Mouse (Mus musculus) heart, postnatal 25 days (tissue): ENCODE results near the gene Fam162a. TPM values are rescaled to one million over a fixed set of nuclear protein-coding genes. Genes with fewer than 3 reads are reported as not detected.
"Not testable (repeated sequence)": the region's sequence is repeated elsewhere in the genome, so short reads cannot be mapped to it uniquely, and the experiment has no call there.

Experiments used
- DNase-seq: peaks from one replicate; pipeline ENCODE4 v3.0.0; 2022; ENCODE audit warnings: low spot score
- intact Hi-C: fragments of 180-260 bp; cut with DNase I; formaldehyde crosslinking; loops from one replicate; pipeline ENCODE4 v1.15.1; 2025
- total RNA-seq, 2 experiments: library from RNA; stranded (reverse); gene quantifications; 2 replicates each; pipeline ENCODE4 v1.2.3; 2021

Gene Fam162a
- 100 to 1,000 TPM; 241 to 254 TPM for total RNA-seq

GRCm38 (mm10) chr16:36071450-36072379 lies at the start of gene Fam162a, which contains the start of gene Ccdc58:
TSS of gene Fam162a (minus strand) at chr16:36071594.
TSS of gene Ccdc58 (plus strand) at chr16:36071685.
- intact Hi-C loops, result loop anchor here (5.0 to 10.0 kb wide), 2 partner anchors 34 to 197 kb away; partner anchors contain the start of gene Parp14

GRCm38 (mm10) chr16:36115751-36116150 lies 44.4 kb upstream of the Fam162a start:
- intact Hi-C loops, DNase-seq: not testable (repeated sequence)

More at GRCm38 (mm10) chr16:36071450-36072379, at the start of gene Fam162a, which contains the start of gene Ccdc58:
- DNase-seq, result peak; percentile 82

DNA sequence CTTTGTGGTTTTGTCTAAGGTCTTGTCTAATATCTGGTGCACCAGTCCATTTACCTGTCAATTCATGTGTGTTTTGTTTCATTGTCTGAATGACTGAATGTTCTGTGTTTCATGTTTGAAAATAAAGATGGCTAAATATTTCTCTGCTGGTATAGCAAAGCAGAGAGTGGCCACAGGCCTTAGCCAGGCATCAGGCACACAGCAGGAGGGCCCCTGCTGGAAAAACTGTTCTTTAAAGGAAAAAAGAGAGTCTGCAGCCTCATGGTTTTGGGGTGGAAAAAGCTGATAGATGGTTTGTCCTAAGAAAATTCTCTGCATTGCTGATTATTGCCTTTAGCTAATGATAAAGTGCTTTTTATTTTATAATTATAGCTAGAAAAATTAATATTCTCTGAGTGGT lies 40.1 kb upstream of the Fam162a start:
- DNase-seq, intact Hi-C loops: not testable (repeated sequence)

- intact Hi-C loops, result no loop called here
- DNase-seq, result no peak
These were observed 30.8 kb upstream of the Fam162a start for GRCm38 (mm10) chr16:36102211-36102610.

- intact Hi-C loops, result no loop called here
- DNase-seq, result no peak
These were observed 30.1 kb upstream of the Fam162a start for GRCm38 (mm10) chr16:36101526-36101925.

- intact Hi-C loops, DNase-seq: not testable (repeated sequence)
These were observed 26.6 kb upstream of the Fam162a start for GRCm38 (mm10) chr16:36097813-36098499.

DNA sequence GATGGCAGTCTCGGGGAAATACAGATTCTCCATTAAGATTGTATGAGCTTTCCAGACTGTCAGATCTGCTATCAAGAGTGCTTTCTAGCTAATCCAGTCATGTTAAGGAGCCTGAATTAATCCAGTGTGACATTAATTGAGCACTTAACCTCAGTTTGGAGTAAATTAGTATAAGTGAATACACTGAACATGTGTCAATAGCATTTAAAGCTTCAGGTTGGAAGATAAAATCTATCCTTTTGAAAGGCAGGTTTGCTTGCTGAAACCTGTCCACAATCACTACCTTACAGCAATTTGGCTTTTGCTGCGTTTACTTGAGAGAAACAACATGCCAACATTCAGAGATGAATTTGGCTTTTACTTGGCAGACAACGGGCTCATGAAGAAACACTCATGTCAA lies 22.7 kb upstream of the Fam162a start:
- no peak for DNase-seq
- intact Hi-C loops, result no loop called here

DNA sequence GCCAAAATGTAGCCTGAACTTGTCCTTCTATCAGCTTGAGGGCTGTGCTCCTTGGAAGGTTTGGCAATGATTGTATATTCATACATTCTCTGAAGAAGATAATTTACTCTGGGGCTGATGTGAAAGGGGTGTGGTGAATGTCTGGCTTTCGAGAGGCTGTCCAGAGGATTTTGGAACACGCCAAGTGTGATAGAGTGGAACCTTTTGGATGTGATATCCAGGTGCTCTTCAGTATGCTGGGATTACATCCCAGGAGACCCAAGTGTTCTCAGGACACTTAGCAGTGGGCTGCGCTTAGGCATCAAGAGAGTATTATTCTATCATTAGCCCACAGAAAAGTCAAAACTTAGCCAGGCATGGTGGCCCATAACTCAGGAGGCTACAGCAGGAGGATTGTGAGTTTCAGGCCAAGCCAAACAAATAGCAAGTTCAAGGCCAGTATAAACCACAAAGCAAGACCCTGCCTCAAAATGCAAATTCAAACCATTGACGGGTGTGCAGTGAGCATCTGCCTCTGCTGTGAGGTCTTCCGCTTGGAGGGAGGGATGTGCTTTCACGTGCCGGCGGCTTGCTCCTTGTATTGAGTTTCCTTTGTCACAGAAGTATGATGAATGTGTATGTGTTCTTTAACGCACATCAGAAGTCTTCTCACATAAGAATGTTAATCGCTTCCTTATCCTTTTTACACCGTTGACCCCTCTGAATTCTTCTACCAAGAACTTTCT lies 19.6 kb upstream of the Fam162a start:
- DNase-seq, result no peak
- intact Hi-C loops, result no loop called here

- intact Hi-C loops, result no loop called here
- DNase-seq, result no peak
These were observed 18.6 kb upstream of the Fam162a start for GRCm38 (mm10) chr16:36089850-36090616.

DNA sequence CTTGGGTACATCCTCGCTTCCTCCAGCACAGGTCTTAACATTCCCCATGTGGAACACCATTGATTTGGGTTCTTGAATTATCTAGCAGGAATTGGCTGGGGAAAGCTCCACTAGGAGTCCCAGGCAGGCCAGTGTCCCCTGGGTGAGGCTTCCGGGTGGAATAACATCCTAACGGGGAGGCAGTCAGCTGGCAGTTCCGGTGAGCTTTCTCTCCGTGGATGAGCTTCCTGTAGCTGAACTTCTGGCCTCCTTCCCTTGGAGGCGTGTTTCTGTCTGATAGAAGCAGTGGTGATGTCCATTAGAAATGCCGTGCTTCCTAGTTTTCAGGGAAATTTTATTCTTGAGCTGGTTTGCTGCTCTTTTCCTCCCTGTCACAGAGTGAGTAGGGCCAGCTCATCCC lies 17.7 kb upstream of the Fam162a start:
- intact Hi-C loops, result no loop called here
- DNase-seq, result no peak

DNA sequence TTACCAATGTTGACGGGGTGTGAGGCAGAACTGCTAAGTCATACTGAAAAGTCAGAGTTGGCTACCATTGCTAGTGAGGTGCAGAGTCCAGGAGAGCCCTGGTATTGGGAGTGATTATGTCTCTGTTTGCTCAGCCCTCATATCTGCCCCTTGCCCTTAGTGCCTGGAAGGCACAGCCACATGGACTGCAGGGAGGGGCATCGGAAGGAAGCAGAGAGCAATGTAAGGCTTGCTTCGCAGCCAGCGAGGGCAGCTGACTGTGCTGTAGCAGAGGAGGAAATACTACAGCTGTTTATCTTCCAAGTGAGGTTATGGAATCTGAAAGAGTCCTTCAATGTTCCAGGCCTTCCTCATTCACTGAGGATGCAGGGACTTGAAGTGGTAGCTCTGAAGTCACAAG lies 16.5 kb upstream of the Fam162a start:
- no peak for DNase-seq
- intact Hi-C loops, result no loop called here

- intact Hi-C loops, result loop anchor here (10.0 kb wide), 1 partner anchor 205 kb away; the partner anchor contains the start of gene Parp14
- DNase-seq, result no peak
These were observed 8.5 kb upstream of the Fam162a start for GRCm38 (mm10) chr16:36079916-36080315.

DNA sequence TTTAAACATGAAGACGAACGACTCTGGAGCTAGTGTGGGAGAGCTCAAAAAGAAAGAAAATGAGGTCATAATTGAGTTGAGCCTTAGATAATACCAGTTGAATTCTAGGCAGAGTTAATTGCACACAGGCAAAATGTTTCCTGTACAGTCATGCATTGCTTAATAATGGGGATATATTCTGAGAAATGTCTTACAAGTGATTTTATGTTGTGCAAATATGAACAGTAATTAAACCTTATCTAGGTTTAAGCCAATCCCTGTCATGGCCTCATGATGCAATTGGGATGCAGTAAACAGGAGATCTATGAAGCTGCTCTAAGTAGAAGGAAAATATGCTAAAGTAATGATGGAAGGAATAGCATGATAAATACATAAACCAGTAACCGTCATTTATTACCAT lies 3.4 kb upstream of the Fam162a start:
- intact Hi-C loops, result loop anchor here (5.0 to 10.0 kb wide), 2 partner anchors 37 to 200 kb away; partner anchors contain the start of gene Parp14
- no peak for DNase-seq

GRCm38 (mm10) chr16:36072410-36073011 lies 1.1 kb upstream of the Fam162a start:
- intact Hi-C loops, result loop anchor here (5.0 to 10.0 kb wide), 2 partner anchors 35 to 198 kb away; partner anchors contain the start of gene Parp14
- DNase-seq, result no peak

DNA sequence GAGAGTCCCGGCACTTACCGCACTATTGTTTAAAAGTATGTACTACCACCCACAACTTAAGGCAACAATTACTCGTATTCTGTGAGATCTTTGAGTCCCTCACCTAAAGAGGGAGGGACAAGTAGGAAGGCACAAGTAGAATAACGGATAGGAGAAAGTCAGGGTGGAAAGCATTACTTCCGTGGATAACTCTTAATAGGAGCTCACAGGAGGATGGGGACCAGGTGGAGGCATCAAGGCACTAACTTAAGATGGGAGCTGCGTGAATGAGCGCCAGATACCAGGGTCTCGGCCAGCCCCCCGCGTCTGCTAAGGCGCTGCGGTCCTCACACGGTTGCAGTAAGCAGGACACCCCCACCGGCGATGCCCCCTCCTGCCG lies 334 bp downstream of the Fam162a start:
- intact Hi-C loops, result loop anchor here (5.0 to 10.0 kb wide), 2 partner anchors 34 to 196 kb away; partner anchors contain the start of gene Parp14

DNA sequence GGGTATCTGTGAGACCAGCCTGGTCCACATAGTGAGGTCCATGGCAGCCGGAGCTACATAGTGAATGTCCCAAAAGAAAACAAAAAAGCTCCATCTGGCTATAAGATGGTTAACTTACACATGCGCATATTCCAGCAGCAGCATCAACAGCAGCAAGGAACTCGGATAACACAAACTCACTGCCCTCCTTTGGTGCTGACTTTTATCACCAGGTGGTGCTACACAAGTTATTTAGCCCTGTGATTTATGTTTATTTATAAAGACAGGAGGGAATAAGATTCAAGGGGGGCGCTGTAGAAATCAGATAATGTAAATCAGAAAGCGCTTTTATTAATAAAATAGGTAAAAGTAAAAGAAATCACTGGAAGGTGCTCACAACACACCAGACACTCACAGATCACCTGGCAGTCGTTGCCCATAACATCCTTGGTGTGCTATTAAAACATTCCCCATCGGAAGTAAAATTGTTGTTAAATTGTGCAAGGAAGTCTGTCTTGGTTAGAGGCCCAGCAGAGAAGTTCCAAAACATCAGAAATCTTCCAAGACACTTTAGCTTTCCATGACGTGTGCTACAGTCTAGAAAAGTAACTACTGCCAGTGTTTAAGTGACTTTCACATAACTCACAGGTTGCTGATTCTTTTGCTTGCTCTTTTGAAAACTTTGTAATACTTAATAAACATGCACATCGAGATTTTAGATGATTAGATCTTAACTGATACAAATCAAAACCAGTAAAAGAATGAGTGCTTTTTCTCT lies 1.4 kb downstream of the Fam162a start:
- intact Hi-C loops, result loop anchor here (2.0 to 10.0 kb wide), 3 partner anchors 23 to 195 kb away; partner anchors contain the start of gene Parp14
- DNase-seq, result no peak

More for the DNA sequence above, 334 bp downstream of the Fam162a start:
- DNase-seq, result no peak

DNA sequence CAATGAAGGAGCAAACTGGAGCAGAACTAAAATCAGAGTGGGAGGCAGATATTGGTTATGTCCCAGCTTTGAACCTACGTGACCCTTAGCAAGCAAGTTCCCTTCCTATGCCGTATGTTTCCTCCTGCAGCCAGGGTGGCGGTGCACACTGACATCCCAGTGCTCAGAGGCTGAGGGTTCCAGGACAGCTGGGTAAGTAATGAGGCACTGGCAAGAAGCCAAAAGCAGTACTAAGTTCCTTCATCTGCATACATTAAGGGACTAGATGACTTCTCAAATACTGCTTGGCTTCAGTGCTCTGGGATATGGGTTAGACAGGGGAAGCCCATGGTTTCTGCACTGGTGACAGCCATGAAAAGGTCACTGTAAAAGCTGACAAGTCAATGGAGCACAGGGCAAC lies 3.0 kb downstream of the Fam162a start:
- intact Hi-C loops, result loop anchor here (2.0 kb wide), 1 partner anchor 22 kb away; no protein-coding TSS in a partner anchor

GRCm38 (mm10) chr16:36067694-36068093 lies 3.7 kb downstream of the Fam162a start:
- no peak for DNase-seq
- intact Hi-C loops, result loop anchor here (2.0 kb wide), 1 partner anchor 21 kb away; no protein-coding TSS in a partner anchor

More for the DNA sequence above, 3.0 kb downstream of the Fam162a start:
- no peak for DNase-seq
